Mouse (Mus musculus): ENCODE data around the gene Gne.

GRCm38 (mm10) chr4:44023681-44024080, 60.3 kb downstream of the Gne start:
- no peak for TF ChIP-seq CTCF (IDR thresholded peaks at IDR 0.05; ENCODE audit: borderline replicate concordance, extremely low read depth, insufficient read depth, insufficient read length)
- no peak for TF ChIP-seq POLR2A (IDR thresholded peaks at IDR 0.05; ENCODE audit: borderline replicate concordance, extremely low read depth, insufficient read depth, insufficient read length, poor library complexity, severe bottlenecking)
